Mouse (Mus musculus) cerebellum, adult 2 months (tissue): ENCODE results near the gene Crcp. TPM values are rescaled to one million over a fixed set of nuclear protein-coding genes. Genes with fewer than 3 reads are reported as not detected.
A peak's percentile ranks its signal among the peaks of the same experiment; 100 is the strongest.

Source experiments
- DNase-seq, 2 experiments: peaks; one replicate each; pipeline ENCODE4 v3.0.0; 2021
- H3K27ac ChIP-seq: fragments of 200-500 bp; 2 replicates; pipeline ENCODE4 v1.5.1; 2012; ENCODE audit warnings: low read length, control low read depth, inconsistent platforms; ENCODE audit not compliant: insufficient read depth
- H3K27me3 ChIP-seq: fragments of 200-500 bp; 2 replicates; pipeline ENCODE4 v1.6.1; 2012; ENCODE audit warnings: inconsistent platforms, mild to moderate bottlenecking, low read length, moderate library complexity; ENCODE audit not compliant: control insufficient read depth, insufficient read depth
- H3K4me1 ChIP-seq: fragments of 200-500 bp; 2 replicates; pipeline ENCODE4 v1.6.1; 2011; ENCODE audit warnings: low read length; ENCODE audit not compliant: control insufficient read depth, insufficient read depth
- H3K4me3 ChIP-seq: fragments of 200-500 bp; replicated peaks from 2 replicates; pipeline ENCODE3; 2011; ENCODE audit warnings: mild to moderate bottlenecking, low read depth, low read length, control low read depth; ENCODE audit not compliant: insufficient read depth
- CTCF ChIP-seq: fragments of 200-500 bp; IDR thresholded peaks from 2 replicates; pipeline ENCODE4 v1.5.1; 2011; ENCODE audit warnings: low read depth, mild to moderate bottlenecking, control low read depth, low read length, moderate library complexity, borderline replicate concordance; ENCODE audit not compliant: insufficient read depth
- POLR2A ChIP-seq: fragments of 200-500 bp; IDR thresholded peaks from 2 replicates; pipeline ENCODE4 v1.6.1; 2011; ENCODE audit warnings: low read length, control low read depth, borderline replicate concordance; ENCODE audit not compliant: insufficient read depth
- WGBS: fragments of 180-500 bp; shearing (Covaris S2); methylation state at CpG from one replicate; pipeline ENCODE4 v1.1.7; 2018; 5-methylcytosine and 5-hydroxymethylcytosine counted together
- polyA plus RNA-seq: library from polyadenylated mRNA; depleted of rRNA; stranded (reverse); fragments of >200 nt; gene quantifications from 2 replicates; pipeline ENCODE4 v1.2.3, GENCODE M21; 2012

The Crcp gene
- polyA plus RNA-seq, 1 experiment: 38.9 TPM

DNA sequence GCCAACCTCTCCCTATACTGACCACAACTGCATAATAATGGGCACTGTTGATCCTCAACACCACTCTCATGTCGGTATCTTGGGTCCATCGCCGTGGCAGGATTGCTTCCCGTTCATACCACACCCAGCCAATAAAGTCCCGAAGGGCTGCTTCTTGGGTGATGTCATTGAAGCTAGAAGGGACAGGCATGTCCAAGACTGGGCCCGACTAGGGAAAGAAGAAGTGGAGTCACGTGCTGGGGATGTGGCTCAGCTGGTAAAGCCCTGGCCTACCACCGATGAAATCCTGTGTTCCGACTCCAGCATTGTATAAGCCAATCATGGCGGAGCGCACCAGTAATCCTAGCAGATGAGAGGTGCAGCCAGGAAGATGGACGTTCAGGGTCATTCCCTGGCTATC lies 28.4 kb upstream of the Crcp start:
- H3K27ac ChIP-seq: no peak overlapping the region
- 90% methylated on average over 12 of the region's 12 CpGs for WGBS
- no peaks in the 10 kb centered on the region for H3K27me3 ChIP-seq
- TF ChIP-seq POLR2A (no peak), CTCF (no peak)
- H3K4me3 ChIP-seq: no peak overlapping the region
- DNase-seq: no peak
- H3K4me1 ChIP-seq: no peaks in the 10 kb centered on the region

DNA sequence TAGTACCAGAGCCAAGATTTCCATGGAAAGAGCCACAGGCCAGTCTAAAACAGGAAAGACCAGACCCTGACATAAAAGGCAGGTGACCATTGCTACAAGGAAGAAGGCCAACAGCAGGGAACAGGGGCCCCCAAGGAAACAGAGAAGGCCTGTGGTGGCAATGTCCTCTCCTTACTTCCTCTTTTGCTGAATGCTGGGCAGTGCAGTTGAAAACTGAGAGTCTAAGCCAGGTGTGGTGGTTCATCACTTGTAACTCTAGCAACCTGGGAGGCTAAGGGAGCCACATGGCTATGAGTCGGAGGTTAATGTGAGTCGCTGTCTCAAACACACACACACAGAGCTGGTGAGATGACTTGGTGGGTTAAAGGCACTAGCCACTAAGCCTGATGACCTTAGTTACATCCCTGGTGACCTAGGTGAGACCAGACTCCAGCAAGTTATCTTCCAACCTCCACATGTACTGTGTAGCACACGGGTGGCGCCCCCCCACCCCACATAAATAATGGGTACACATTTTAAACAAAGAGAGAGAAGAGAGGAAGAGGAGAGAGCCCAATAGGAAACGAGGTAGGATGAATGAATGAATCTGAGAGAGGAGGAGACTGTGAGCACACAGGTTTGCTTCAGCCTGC lies 27.6 kb upstream of the Crcp start:
- 79% methylated on average over 5 of the region's 5 CpGs for WGBS
- no peak for DNase-seq
- TF ChIP-seq POLR2A: no peak
- TF ChIP-seq CTCF: no peak
- H3K27ac ChIP-seq: no peak overlapping the region
- no peaks in the 10 kb centered on the region for H3K27me3 ChIP-seq
- H3K4me3 ChIP-seq: no peak overlapping the region
- no peaks in the 10 kb centered on the region for H3K4me1 ChIP-seq

DNA sequence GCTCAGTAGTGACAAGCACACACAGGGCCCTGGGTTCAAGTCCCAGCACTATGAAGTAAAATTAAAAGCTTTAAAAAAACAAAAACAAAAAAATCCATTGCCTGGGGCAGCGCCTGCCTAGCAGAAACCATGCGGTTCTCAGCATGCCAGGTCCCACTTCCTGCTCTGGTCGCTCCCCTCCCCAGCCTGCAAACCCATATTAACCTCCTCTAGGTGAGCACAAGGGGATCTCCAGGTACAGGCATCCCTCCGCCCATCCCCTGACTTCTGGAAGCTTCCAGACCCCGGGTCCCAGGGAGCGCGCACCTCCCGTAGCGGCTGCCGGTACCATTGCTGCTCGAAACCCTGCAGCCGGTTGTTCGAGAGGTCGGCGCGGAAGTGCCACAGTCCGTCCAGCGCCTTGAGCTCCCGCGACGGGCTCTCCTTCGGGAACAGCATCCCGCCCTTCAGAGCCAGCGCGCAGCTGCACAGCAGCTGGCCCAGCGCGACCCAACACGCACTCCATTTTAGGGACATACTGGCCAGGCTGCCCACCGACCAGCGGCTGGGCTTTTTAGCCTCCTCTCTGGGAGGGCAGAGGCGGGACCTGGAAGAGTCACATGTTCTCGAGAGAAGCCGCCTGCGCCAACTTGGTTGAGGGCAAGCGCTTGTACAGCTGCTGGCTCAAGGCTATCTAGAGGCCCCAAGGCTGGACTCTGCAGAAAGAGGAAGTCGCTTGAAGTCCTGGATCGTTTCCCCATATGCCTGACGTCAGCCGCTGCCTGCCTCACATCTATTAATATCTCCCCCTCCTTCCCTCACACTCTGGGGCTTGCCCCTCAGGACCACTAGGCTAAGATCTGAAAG lies 26.6 kb upstream of the Crcp start, which contains the start of gene Gusb:
Gene Gusb (minus strand): TSS at position 749 of the 846 bp plus-strand sequence.
- Histone ChIP-seq H3K27ac (no peak within 1 kb of the TSS), H3K27me3 (no peaks in the 10 kb centered on the region), H3K4me3 (peak within 1 kb of the TSS; percentile 80), H3K4me1 (no peaks in the 10 kb centered on the region)
- peak; percentile 61 to 65 for DNase-seq
- under 1% methylated on average over 39 of the region's 39 CpGs for WGBS
- no peak for TF ChIP-seq CTCF
- peak; percentile 51; the same call in 1 of the 2 replicates for TF ChIP-seq POLR2A

DNA sequence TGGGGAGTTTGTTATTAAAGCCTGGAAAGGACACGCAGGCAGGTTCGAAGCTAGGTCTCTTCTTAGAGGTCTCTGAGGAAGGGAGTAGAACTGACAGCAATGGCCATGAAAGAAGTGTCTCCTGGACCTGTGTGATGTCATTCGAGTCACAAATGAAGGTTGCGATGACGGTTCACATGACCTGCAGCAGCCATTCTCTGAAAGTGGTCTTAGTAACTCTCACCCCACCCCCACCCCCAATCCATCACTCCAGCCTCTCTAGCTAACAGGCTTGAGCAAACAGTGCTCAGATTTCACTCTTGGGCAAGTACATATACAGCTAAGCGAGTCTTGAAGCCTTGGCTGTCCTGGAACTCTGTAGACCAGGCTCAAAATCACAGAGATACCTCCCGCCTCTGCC lies 25.9 kb upstream of the Crcp start:
- H3K4me3 ChIP-seq: no peak overlapping the region
- 78% methylated on average over 7 of the region's 7 CpGs for WGBS
- H3K4me1 ChIP-seq: no peaks in the 10 kb centered on the region
- DNase-seq: no peak
- TF ChIP-seq CTCF (no peak), POLR2A (no peak)
- no peak overlapping the region for H3K27ac ChIP-seq
- no peaks in the 10 kb centered on the region for H3K27me3 ChIP-seq

DNA sequence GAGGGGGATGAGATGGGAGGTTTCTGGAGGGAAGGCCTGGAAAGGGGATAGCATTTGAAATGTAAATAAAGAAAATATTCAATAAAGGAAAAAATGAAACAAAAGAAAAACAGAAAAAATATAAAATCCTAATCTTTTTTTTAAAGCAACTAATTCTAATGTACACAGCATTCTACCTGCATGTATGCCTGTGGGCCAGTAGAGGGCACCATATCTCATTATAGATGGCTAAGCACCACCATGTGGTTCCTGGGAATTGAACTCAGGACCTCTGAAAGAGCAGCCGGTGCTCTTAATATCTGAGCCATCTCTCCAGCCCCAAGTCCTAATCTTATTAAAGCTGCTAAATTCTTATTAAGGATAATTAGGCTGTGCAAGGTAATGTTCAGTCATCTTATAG lies 21.7 kb upstream of the Crcp start:
- Histone ChIP-seq H3K27ac (no peak overlapping the region), H3K4me1 (no peaks in the 10 kb centered on the region), H3K4me3 (no peak overlapping the region), H3K27me3 (no peaks in the 10 kb centered on the region)
- no peak for DNase-seq
- 79% methylated on average over 1 of the region's 1 CpGs for WGBS
- peak; percentile 9; the same call in 1 of the 2 replicates for TF ChIP-seq CTCF
- TF ChIP-seq POLR2A: no peak

DNA sequence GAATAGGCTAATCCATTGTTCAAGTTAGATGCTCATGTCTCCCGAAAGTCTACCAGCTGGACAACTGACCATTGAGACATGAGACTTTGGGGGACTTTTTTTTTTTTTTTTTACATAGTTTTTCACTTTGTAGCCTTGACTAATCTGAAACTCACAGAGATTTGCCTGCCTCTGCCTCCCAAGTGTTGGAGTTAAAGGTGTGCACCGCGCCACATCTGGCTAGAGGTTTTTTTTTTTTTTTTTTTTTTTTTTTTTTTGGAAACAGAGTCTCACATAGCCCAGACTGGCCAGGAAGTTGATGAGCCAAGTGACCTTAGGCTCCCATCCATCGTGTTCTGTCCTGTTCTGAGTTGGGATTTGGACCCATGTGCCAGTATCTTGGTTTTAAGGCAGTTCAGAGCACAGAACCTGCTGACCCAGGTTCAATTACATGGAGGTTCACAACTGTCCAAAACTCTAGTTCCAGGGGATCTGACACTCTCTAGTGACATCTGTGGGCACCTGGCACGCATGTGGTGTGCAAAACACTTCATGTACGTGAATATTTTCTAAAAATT lies 21.0 kb upstream of the Crcp start:
- WGBS: 73% methylated on average over 6 of the region's 6 CpGs
- no peak for TF ChIP-seq POLR2A
- no peak for TF ChIP-seq CTCF
- H3K4me3 ChIP-seq: no peak overlapping the region
- H3K27me3 ChIP-seq: no peaks in the 10 kb centered on the region
- no peaks in the 10 kb centered on the region for H3K4me1 ChIP-seq
- H3K27ac ChIP-seq: no peak overlapping the region
- no peak for DNase-seq

DNA sequence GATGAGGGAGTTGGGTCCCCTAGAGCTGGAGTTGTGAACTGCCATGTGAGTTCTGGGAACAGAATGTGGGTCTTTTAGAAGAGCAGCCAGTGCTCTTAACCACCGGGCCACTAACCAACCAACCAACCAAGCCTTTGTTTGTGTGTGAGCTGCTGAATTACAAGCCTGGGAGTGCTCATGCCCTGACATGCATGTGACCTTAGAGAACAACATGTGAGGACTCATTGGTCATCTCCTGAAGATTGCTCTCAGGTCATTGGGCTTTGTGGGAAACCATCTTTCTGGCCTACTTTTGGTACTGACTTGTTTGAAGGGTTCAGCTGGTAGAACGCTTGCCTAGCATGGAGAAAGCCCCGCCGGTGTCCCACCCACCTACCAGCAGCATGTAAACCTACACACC lies 19.3 kb upstream of the Crcp start:
- Histone ChIP-seq H3K4me3 (no peak overlapping the region), H3K27me3 (no peaks in the 10 kb centered on the region), H3K27ac (no peak overlapping the region), H3K4me1 (no peaks in the 10 kb centered on the region)
- TF ChIP-seq POLR2A: no peak
- TF ChIP-seq CTCF: no peak
- 96% methylated on average over 4 of the region's 4 CpGs for WGBS
- DNase-seq: no peak
